Mouse (Mus musculus) midbrain, embryonic 10.5 days (tissue): Measurements from ENCODE around the gene Lingo3. TPM values are rescaled to one million over a fixed set of nuclear protein-coding genes. Genes with fewer than 3 reads are reported as not detected.
"Not testable (repeated sequence)": the region's sequence is repeated elsewhere in the genome, so short reads cannot be mapped to it uniquely, and the experiment has no call there.

ENCODE experiments used
- DNase-seq: peaks from one replicate; pipeline ENCODE4 v3.0.0-alpha.2; 2017; ENCODE audit warnings: low spot score
- H3K27ac ChIP-seq: fragments of 300-500 bp; sonication (generic); replicated peaks from 2 replicates; pipeline ENCODE4 v1.5.1; 2016; ENCODE audit warnings: mild to moderate bottlenecking
- H3K27me3 ChIP-seq: fragments of 300-500 bp; sonication (generic); 2 replicates; pipeline ENCODE4 v1.6.1; 2016; ENCODE audit warnings: low read depth, mild to moderate bottlenecking; ENCODE audit not compliant: poor library complexity, severe bottlenecking
- H3K36me3 ChIP-seq: fragments of 300-500 bp; sonication (generic); 2 replicates; pipeline ENCODE4 v1.6.1; 2016; ENCODE audit warnings: mild to moderate bottlenecking, moderate library complexity
- H3K4me1 ChIP-seq: fragments of 300-500 bp; sonication (generic); 2 replicates; pipeline ENCODE4 v1.6.1; 2016
- H3K4me3 ChIP-seq: fragments of 300-500 bp; sonication (generic); 2 replicates; pipeline ENCODE4 v1.5.1; 2016; ENCODE audit warnings: mild to moderate bottlenecking, moderate library complexity
- H3K9me3 ChIP-seq: fragments of 300-500 bp; sonication (generic); replicated peaks from 2 replicates; pipeline ENCODE4 v1.6.1; 2016; ENCODE audit warnings: mild to moderate bottlenecking
- WGBS: fragments of 180-500 bp; shearing (Covaris S2); methylation state at CpG from one replicate; pipeline ENCODE4 v1.1.7; 2016; 5-methylcytosine and 5-hydroxymethylcytosine counted together
- polyA plus RNA-seq: library from polyadenylated mRNA; unstranded; fragments of >200 nt; fragmentation: Nextera tagmentation; extraction: Ambion mirVana; gene quantifications from 2 replicates; pipeline ENCODE4 v1.2.1, GENCODE M21; 2016

Gene Lingo3
- polyA plus RNA-seq, 1 experiment from 2014 or later = 1.4 TPM

DNA sequence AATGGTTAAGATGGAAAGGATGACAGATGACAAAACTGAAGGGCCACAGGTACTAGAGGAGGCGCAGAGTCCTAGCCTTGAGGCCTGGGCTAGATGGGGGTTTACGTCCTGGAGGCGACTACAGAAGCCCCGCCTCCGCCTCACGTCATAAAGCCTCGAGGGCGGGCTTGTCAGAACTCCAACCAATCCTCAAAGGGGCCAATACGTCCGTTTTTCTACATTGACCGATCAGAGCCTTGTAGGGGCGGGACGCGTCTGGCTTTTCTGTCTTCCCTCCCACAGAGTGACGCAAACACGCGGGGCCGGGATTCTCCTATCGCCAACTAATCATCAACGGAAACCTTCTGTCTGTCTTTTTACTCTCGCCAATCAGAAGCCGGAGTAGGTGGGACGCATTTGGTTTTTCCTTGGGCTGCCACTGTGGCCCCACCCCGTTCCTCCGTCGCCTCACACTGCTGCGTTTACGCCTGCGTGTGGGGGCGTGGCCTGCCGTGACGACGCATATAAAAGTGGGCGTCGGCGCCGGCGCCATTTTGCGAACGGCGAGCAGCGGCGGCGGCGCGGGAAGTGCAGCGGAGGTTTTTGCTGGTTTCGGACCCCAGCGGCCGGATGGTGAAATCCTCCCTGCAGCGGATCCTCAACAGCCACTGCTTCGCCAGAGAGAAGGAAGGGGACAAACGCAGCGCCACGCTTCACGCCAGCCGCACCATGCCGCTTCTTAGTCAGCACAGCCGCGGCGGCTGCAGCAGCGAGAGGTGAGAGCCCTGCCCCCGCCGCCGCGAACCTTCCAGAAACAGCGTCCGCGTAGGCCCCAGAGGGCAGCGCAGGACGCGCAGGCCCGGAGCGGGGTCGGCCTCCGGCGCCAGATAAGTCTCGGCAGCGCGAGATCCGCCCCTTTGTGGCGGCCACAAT, 17.4 kb downstream of the Lingo3 start, which contains the start of gene Oaz1:
Oaz1 (plus strand) TSS at position 506 of the 912 bp plus-strand sequence.
- peak within 1 kb of the TSS; percentile 96 for H3K27ac ChIP-seq
- no peaks in the 10 kb centered on the region for H3K27me3 ChIP-seq
- H3K36me3 ChIP-seq = peaks cover 31% of the 10 kb centered on the region
- no peaks in the 10 kb centered on the region for H3K9me3 ChIP-seq
- DNase-seq = peak; percentile 98
- WGBS = under 1% methylated on average over 80 of the region's 82 CpGs
- H3K4me3 ChIP-seq = peak within 1 kb of the TSS; percentile 93
- peaks cover 45% of the 10 kb centered on the region for H3K4me1 ChIP-seq

DNA sequence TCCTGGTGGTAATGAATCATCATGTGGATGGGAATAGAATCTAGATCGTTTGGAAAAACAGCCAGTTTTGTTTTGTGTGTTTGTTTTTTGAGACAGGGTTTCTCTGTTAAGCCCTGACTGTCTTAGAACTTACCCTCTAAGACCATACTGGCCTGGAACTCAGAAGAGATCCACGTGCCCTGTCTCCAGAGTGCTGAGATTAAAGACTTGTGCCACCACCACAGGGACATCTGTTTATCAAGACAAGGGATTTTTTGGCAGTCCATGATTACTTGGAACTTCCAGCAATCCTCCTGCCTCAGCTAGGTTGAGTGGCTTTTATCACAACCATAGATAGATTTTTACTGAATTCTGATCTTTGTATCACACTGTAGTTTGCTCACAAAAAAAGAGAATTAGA, 19.0 kb downstream of the Lingo3 start:
- Histone ChIP-seq H3K27ac (no peak overlapping the region), H3K36me3 (peaks cover 21% of the 10 kb centered on the region), H3K9me3 (no peaks in the 10 kb centered on the region), H3K4me1 (peaks cover 29% of the 10 kb centered on the region), H3K27me3 (no peaks in the 10 kb centered on the region), H3K4me3 (no peak overlapping the region)
- DNase-seq = no peak
- WGBS = 85% methylated on average over 2 of the region's 2 CpGs

DNA sequence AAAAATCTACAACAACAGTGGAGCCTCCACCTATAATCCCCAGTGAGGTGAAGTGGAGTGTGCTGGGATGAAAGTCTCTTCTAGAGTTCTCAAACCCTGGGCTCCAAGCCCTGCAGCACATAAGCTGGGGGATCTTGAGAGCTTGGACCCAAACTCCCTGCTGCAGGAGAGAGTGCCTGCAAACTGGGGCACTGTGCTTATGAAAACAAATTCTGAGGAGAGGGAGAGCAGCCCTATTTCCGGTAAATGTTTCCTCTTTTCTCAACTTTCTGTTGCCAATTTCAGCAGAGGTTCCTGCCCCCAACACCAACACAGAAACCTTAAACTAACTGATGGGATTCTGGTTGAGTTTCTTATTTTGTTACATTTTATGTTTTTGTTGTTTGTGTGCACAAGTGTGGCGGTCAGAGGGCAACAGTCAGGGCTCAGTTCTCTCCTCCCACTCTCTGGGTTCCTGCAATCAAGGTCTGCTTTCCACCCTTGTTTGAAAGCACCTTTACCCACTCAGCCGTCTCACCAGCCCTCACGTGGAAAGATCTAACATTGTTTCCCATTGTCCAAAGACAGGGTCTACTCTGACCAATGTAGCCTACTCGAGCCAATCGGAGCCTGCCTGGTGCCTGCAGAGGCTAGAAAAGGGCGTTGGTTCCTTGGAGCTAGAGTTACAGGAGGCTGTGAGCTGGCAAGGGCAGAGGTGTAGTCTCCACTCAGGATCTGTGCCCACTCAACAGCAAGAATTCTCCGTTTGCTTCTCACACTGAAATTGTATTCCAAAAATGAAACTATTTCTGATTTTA, 19.8 kb downstream of the Lingo3 start:
- WGBS = 72% methylated on average over 8 of the region's 8 CpGs
- H3K27me3 ChIP-seq = no peaks in the 10 kb centered on the region
- no peaks in the 10 kb centered on the region for H3K9me3 ChIP-seq
- 0 out of 2 replicates have a peak overlapping the region, but pooled peaks have one; percentile 9 for H3K4me3 ChIP-seq
- no peak for DNase-seq
- H3K27ac ChIP-seq = no peak overlapping the region
- H3K4me1 ChIP-seq = peaks cover 22% of the 10 kb centered on the region
- peaks cover 13% of the 10 kb centered on the region for H3K36me3 ChIP-seq

DNA sequence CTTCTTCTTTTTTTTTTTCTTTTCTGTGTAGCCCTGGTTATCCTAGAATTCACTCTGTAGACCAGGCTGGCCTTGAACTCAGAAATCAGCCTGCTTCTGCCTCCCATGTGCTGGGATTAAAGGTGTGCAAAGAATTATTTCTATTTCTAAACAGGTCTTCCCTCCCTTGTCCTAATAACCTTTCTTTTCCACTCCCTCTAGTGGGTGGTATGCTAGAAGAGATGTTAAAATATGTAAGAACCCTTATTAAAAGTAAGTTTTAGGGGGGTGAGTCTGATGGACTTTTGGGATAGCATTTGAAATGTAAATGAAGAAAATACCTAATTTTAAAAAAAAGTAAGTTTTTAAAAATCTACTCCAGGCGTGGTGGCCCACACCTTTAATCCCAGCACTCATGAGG, 20.5 kb downstream of the Lingo3 start:
- peaks cover 18% of the 10 kb centered on the region for H3K4me1 ChIP-seq
- no peaks in the 10 kb centered on the region for H3K9me3 ChIP-seq
- H3K4me3 ChIP-seq = no peak overlapping the region
- 91% methylated on average over 1 of the region's 1 CpGs for WGBS
- H3K36me3 ChIP-seq = peaks cover 8% of the 10 kb centered on the region
- H3K27me3 ChIP-seq = no peaks in the 10 kb centered on the region
- no peak overlapping the region for H3K27ac ChIP-seq
- no peak for DNase-seq

DNA sequence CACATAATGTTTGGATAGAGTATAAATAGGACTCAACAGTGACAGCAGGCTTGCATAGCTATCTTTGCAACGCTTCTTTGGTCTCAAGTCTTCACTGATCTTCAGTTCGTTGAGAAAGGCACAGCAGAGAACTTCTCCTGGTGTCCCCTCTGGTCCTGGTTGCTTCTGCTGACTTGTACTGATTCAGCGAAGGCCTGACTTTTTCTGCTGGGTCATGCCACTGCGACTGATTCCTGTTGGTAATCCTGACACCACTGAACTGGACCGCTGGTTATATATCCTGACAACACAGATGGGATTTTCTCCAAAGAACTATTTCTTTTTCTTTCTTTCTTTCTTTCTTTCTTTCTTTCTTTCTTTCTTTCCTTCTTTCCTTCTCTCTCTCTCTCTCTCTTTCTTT, 21.3 kb downstream of the Lingo3 start:
- Histone ChIP-seq H3K27ac (no peak overlapping the region), H3K27me3 (no peaks in the 10 kb centered on the region), H3K4me3 (no peak overlapping the region), H3K9me3 (no peaks in the 10 kb centered on the region), H3K4me1 (peaks cover 10% of the 10 kb centered on the region), H3K36me3 (no peaks in the 10 kb centered on the region)
- WGBS = 94% methylated on average over 5 of the region's 5 CpGs
- no peak for DNase-seq

DNA sequence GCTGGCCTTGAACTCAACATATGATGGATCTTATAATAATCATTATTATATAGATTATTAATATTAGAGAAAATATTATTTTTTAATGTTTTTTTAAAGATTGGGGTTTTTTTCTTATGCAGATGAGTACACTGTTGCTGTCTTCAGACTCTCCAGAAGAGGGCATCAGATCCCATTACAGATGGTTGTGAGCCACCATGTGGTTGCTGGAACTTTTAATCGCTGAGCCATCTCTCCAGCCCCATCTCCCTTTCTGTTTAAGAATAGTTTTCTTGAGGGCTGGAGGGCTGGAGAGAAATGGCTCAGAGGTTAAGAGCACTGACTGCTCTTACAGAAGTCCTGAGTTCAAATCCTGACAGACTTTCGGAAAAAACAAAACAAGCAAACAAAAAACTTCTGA, 21.8 kb downstream of the Lingo3 start:
- no peak overlapping the region for H3K27ac ChIP-seq
- H3K4me1 ChIP-seq = peaks cover 7% of the 10 kb centered on the region; the same call in 1 of the 2 replicates
- DNase-seq = no peak
- H3K27me3 ChIP-seq = no peaks in the 10 kb centered on the region
- H3K9me3 ChIP-seq = no peaks in the 10 kb centered on the region
- no peaks in the 10 kb centered on the region for H3K36me3 ChIP-seq
- 33% methylated on average over 2 of the region's 2 CpGs for WGBS
- no peak overlapping the region for H3K4me3 ChIP-seq

DNA sequence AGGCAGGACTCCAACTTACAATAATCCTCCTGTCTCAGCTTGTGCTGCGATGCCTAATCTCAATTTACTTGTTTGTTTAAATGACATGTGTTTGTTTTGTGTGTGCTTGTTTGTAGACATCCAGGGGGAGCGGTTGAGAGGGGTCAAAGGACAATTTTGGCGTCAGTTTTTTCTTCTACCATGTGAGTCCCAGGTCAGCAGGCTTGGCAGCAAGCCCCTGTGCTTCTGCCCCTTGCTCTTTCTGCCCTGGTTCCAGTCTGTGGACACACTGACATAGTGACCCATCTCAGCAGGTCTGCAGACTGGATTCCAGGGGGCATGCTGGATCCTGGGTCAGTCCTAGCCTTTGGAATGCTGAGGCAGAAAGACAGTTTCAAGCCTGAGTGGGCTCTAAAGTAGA, 24.4 kb downstream of the Lingo3 start:
- Histone ChIP-seq H3K27me3 (no peaks in the 10 kb centered on the region), H3K4me1 (no peaks in the 10 kb centered on the region), H3K36me3 (no peaks in the 10 kb centered on the region), H3K9me3 (no peaks in the 10 kb centered on the region), H3K27ac (no peak overlapping the region), H3K4me3 (no peak overlapping the region)
- 54% methylated on average over 3 of the region's 3 CpGs for WGBS
- DNase-seq = no peak

DNA sequence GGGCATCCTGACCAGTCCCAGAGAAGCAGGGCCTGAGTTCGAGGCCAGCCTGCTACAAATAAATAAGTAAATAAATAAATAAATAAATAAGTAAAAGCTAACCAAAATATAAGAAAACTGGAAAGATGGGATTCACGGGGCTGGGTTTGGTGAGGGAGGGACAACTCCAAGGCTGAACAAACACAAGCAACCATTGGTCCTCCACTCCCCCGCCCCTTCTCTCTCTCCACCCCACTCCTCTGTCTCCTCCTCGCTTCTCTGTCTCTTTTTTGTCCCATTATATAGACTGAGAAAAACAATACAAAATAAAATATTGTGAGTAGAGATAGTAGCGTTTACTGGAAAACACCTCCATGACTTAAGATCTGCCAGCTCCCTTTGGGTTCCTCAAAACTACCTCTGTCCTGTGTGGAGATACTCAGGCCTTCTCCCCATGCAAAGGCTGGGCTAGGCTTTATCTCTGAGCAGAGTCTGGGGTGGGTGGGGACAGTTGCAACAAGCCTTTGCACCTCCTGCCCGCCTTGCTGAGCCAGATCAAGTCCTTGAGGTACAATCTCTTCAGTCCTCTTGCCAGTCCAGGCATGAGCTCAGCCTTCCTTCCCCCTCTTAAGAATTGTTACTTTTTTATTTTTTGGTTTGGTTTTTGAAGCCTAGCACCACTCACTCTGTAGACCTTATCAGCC, 25.1 kb downstream of the Lingo3 start:
- no peak overlapping the region for H3K27ac ChIP-seq
- WGBS = 61% methylated on average over 6 of the region's 6 CpGs
- H3K4me3 ChIP-seq = no peak overlapping the region
- no peak for DNase-seq
- H3K4me1 ChIP-seq = no peaks in the 10 kb centered on the region
- no peaks in the 10 kb centered on the region for H3K9me3 ChIP-seq
- H3K27me3 ChIP-seq = no peaks in the 10 kb centered on the region
- H3K36me3 ChIP-seq = no peaks in the 10 kb centered on the region

DNA sequence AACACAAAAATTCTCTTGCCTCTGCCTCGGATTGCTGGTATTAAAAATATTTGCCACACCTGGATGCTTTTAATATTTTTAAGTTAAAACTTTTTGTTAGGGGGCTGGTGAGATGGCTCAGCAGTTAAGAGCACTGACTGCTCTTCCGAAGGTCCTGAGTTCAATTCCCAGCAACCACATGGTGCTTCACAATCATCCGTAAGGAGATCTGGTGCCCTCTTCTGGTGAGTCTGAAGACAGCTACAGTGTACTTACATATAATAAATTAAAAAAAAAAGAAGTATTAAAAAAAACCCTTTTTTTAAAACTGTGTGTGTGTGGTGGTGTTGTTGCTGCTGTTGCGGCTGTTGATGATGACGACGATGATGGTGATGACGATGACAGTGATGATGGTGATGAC, 25.9 kb downstream of the Lingo3 start:
- whole genome bisulfite sequencing = 82% methylated on average over 7 of the region's 7 CpGs
- H3K27me3 ChIP-seq, H3K36me3 ChIP-seq, H3K4me1 ChIP-seq, H3K4me3 ChIP-seq, H3K9me3 ChIP-seq, DNase-seq, H3K27ac ChIP-seq: not testable (repeated sequence)

DNA sequence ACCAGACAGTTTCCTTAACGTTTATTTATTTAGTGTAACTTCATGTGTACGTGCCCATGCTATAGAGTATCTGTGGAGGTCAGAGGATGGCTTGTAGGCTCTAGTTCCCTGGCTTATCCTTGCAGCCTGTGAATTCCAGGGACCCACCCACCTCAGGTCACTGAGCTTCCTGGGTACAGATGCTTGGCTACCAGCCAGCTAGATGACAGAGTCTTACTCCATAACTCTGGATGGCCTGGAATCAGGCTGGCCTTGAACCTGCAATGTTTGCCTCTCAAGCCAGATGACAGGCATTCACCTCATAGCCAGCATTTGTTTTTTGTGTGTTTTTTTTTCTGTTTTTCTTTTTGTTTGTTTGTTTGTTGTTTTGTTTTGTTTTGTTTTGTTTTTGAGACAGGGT, 26.7 kb downstream of the Lingo3 start:
- Histone ChIP-seq H3K36me3 (no peaks in the 10 kb centered on the region), H3K4me3 (no peak overlapping the region), H3K27me3 (peaks cover 14% of the 10 kb centered on the region), H3K4me1 (no peaks in the 10 kb centered on the region), H3K9me3 (no peaks in the 10 kb centered on the region), H3K27ac (no peak overlapping the region)
- 71% methylated on average over 2 of the region's 2 CpGs for WGBS
- DNase-seq = no peak

DNA sequence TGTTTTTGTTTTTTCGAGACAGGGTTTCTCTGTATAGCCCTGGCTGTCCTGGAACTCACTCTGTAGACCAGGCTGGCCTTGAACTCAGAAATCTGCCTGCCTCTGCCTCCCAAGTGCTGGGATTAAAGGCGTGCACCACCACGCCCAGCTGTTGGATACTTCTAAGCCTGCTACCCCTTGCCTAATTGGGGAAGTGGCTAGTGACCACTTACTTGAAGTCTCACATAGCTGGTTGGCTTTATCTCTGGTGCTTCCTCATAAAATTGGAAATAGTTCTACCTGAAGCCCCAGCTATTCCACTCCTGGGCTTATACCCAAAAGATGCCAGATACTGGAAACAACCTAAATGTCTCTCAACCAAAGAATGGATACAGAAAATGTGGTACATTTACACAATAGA, 27.5 kb downstream of the Lingo3 start:
- not testable (repeated sequence) for H3K4me3 ChIP-seq, H3K27ac ChIP-seq, H3K4me1 ChIP-seq, DNase-seq, H3K36me3 ChIP-seq, H3K9me3 ChIP-seq
- 84% methylated on average over 3 of the region's 3 CpGs for WGBS
- peaks cover 23% of the 10 kb centered on the region for H3K27me3 ChIP-seq

DNA sequence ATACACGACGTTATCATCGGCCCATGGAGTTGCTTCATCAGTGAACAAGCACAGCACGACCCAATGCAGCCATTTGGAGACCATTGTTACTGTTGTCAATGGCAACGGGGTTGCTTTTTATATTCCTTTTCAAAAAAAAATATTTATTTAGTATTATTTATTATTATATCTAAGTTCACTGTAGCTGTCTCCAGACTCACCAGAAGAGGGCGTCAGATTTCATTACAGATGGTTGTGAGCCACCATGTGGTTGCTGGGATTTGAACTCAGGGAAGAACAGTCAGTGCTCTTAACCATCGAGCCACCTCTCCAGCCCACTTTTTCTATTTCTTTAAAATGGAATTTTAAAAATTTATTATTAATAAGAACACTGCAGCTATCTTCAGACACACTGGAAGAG, 29.0 kb downstream of the Lingo3 start:
- peaks cover 8% of the 10 kb centered on the region for H3K4me1 ChIP-seq
- H3K9me3 ChIP-seq = no peaks in the 10 kb centered on the region
- H3K36me3 ChIP-seq = no peaks in the 10 kb centered on the region
- no peak overlapping the region for H3K27ac ChIP-seq
- peaks cover 38% of the 10 kb centered on the region for H3K27me3 ChIP-seq
- no peak for DNase-seq
- no peak overlapping the region for H3K4me3 ChIP-seq
- WGBS = 73% methylated on average over 7 of the region's 7 CpGs
